Mouse (Mus musculus): Measurements from ENCODE around the gene Ryr3.

DNA sequence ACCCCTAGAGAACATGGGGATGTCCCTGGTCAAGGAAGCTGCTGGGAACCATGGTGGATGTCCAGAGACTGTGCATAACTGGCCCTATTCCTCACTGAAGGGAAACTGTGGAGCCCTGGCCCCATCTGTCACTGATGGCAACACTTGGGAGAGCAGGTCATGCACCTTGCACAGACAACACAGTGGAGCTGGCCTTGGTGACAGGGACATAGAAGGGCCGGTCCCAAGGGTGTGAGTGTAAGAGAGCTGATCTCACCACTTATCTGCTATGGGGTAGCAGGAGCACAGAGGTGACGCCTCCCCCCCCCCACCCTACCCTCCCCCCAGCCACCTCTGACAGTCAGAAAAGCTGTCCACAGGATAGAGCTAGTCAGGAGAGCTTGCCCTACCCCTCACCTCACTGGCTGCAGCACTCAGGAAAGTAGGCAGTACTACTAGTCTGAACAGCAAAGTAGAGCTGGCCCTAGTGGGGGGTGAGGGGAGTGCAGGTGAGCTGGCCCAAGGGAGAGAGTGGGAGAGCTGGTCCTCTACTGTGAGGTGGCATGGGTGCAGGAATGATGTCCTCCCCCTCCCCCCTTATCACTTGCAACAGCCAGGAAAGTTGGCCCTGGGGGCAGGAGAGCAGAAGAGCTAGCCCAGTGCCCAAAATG lies 17.7 kb downstream of the Ryr3 start:
- TF ChIP-seq CTCF (IDR thresholded peaks at IDR 0.05; ENCODE audit: borderline replicate concordance, insufficient read depth, low read length) (no peak), POLR2A (IDR thresholded peaks at IDR 0.05; ENCODE audit: low read depth, low read length) (no peak)
